Mouse (Mus musculus) ES-Bruce4 (cell line): ENCODE data around the gene Tbx5.

ENCODE experiments used
- CTCF ChIP-seq: IDR thresholded peaks from one replicate; pipeline ENCODE4 v1.8.1; 2011; ENCODE audit warnings: low read depth, low read length
- EP300 ChIP-seq: IDR thresholded peaks from 2 replicates; pipeline ENCODE4 v1.6.1; 2011; ENCODE audit warnings: low read depth, low read length; ENCODE audit not compliant: insufficient read depth
- POLR2A ChIP-seq: IDR thresholded peaks from one replicate; pipeline ENCODE4 v1.8.1; 2011; ENCODE audit warnings: low read length; ENCODE audit not compliant: insufficient read depth

DNA sequence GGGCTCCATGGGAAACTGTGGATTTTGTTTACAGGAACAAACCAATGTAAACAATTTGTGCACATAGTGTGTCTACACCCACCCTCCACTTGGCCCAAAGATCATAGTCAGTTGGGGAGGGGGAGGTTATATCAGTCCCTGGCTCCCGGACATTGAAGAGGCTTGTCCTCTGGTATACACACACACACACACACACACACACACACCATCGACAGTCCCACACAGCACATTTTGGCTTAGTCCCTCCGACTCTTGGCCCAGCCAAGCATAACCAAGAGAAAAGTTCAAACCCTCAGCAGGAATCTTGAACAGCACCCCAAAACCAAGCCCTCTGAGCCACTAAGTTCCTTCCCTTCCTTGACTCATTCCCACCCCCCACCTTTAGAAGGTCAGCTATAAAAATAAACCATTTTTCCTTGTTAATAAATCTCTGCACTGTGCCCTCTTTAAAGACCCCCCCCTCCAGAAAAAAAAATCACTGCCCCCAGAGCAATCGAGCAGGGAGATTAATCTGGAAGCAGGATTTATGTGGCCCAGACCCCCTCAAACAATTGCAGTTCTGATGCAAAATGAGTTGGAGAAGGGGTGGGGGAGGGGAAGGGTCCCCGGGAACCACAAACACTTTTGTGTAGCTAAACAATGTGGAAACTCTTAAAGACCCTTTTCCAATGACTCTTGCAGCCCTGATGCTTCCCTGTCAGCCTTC is 33.6 kb upstream of the Tbx5 start:
- TF ChIP-seq POLR2A (no peak), CTCF (no peak), EP300 (no peak)
